29 mouse cellular contexts compared by ENCODE assay signal in genomic region chr7:45323069-45323468, GRCm38 (mm10). TPM values are rescaled to one million over a fixed set of nuclear protein-coding genes. Genes with fewer than 3 reads are reported as not detected.
DNase-seq lines count a peak whose midpoint lies in the region; ATAC-seq and TF ChIP-seq lines count a peak whose summit lies in the region.
"Had no signal": no experiment of that assay in that cellular context is flagged by ENCODE, and none has a peak within 500 bp of the region (broad histone marks: within the 10 kb centered on the region; RNA-seq: fewer than 3 reads in every experiment).

No protein-coding gene starts in this region.

- no peak overlapping the region for H3K27ac ChIP-seq in stomach, embryonic 16.5 days (ENCODE audit: low read length)
- no peak overlapping the region for H3K27ac ChIP-seq in stomach, postnatal 0 days (replicated peaks)
- H3K27ac ChIP-seq in intestine, embryonic 16.5 days (ENCODE audit: low read length), result peak overlapping the region; percentile 57
- H3K27ac ChIP-seq in small intestine, adult 2 months (ENCODE audit: insufficient read depth, low read depth, low read length), result peak overlapping the region; percentile 97
- H3K27ac ChIP-seq in forebrain, embryonic 16.5 days (ENCODE audit: low read length), result no peak overlapping the region
- H3K27ac ChIP-seq: embryonic facial prominence, embryonic 13.5 days; embryonic facial prominence, embryonic 15.5 days; forebrain, embryonic 10.5 days; forebrain, embryonic 12.5 days had no signal

- H3K27me3 ChIP-seq in stomach, embryonic 16.5 days (ENCODE audit: control insufficient read depth, insufficient read depth, low read length), result no peaks in the 10 kb centered on the region
- H3K27me3 ChIP-seq in stomach, postnatal 0 days (ENCODE audit: control insufficient read depth, insufficient read depth, low read length), result no peaks in the 10 kb centered on the region
- H3K27me3 ChIP-seq in intestine, embryonic 16.5 days (replicated peaks; ENCODE audit: control insufficient read depth, insufficient read depth, low read length), result no peaks in the 10 kb centered on the region
- no peaks in the 10 kb centered on the region for H3K27me3 ChIP-seq in small intestine, adult 2 months (ENCODE audit: control insufficient read depth, insufficient read depth, low read length)
- no peaks in the 10 kb centered on the region for H3K27me3 ChIP-seq in forebrain, embryonic 16.5 days (replicated peaks; ENCODE audit: control insufficient read depth, insufficient read depth, low read length)
- H3K27me3 ChIP-seq: embryonic facial prominence, embryonic 13.5 days; embryonic facial prominence, embryonic 15.5 days; forebrain, embryonic 12.5 days; Patski had no signal

- H3K36me3 ChIP-seq in stomach, embryonic 16.5 days (ENCODE audit: control insufficient read depth, insufficient read depth, low read length), result peaks cover 27% of the 10 kb centered on the region
- peaks cover 8% of the 10 kb centered on the region for H3K36me3 ChIP-seq in stomach, postnatal 0 days (ENCODE audit: control insufficient read depth, insufficient read depth, low read length)
- peaks cover 25% of the 10 kb centered on the region for H3K36me3 ChIP-seq in intestine, embryonic 16.5 days (ENCODE audit: control insufficient read depth, insufficient read depth, low read length)
- peaks cover 49% of the 10 kb centered on the region for H3K36me3 ChIP-seq in small intestine, adult 2 months (ENCODE audit: control insufficient read depth, insufficient read depth, low read length)
- H3K36me3 ChIP-seq in forebrain, embryonic 16.5 days (ENCODE audit: control insufficient read depth, insufficient read depth), result no peaks in the 10 kb centered on the region
- H3K36me3 ChIP-seq: forebrain, embryonic 12.5 days; G1E had no signal

- DNase-seq in stomach, postnatal 0 days (ENCODE audit: low spot score), result no peak
- no peak for DNase-seq in adipocyte (ENCODE audit: low spot score)
- DNase-seq: adrenal gland, adult 2 months; adrenal gland, postnatal 10 days; adrenal gland, postnatal 25 days; B cell, adult 2 months; cerebellum, adult 11 months; cerebellum, adult 18-20 months; cerebellum, adult 8-10 months; cerebellum, adult 9-11 months; cerebellum, postnatal 14 days; cerebellum, postnatal 36 days; embryo, embryonic 11 days; forebrain, postnatal 0 days had no signal

- no peak overlapping the region for H3K9ac ChIP-seq in stomach, embryonic 16.5 days (ENCODE audit: low read length)
- no peak overlapping the region for H3K9ac ChIP-seq in stomach, postnatal 0 days (ENCODE audit: low read length)
- no peak overlapping the region for H3K9ac ChIP-seq in intestine, embryonic 16.5 days (ENCODE audit: low read depth, low read length)
- H3K9ac ChIP-seq in forebrain, embryonic 16.5 days (replicated peaks; ENCODE audit: low read depth, low read length), result no peak overlapping the region
- H3K9ac ChIP-seq: embryonic facial prominence, embryonic 13.5 days; embryonic facial prominence, embryonic 15.5 days; forebrain, embryonic 12.5 days; forebrain, postnatal 0 days had no signal

- H3K4me1 ChIP-seq in stomach, embryonic 16.5 days (ENCODE audit: control insufficient read depth, insufficient read depth, low read length), result no peaks in the 10 kb centered on the region
- H3K4me1 ChIP-seq in stomach, postnatal 0 days (replicated peaks; ENCODE audit: control insufficient read depth, insufficient read depth), result no peaks in the 10 kb centered on the region
- H3K4me1 ChIP-seq in intestine, embryonic 16.5 days (ENCODE audit: control insufficient read depth, insufficient read depth, low read length), result no peaks in the 10 kb centered on the region
- peaks cover 14% of the 10 kb centered on the region; the same call in 1 of the 2 replicates for H3K4me1 ChIP-seq in small intestine, adult 2 months (ENCODE audit: control insufficient read depth, insufficient read depth, insufficient read length, low read length)
- no peaks in the 10 kb centered on the region for H3K4me1 ChIP-seq in forebrain, embryonic 16.5 days (replicated peaks; ENCODE audit: control insufficient read depth, insufficient read depth, low read length)
- H3K4me1 ChIP-seq: embryonic facial prominence, embryonic 13.5 days; embryonic facial prominence, embryonic 15.5 days; forebrain, embryonic 10.5 days; forebrain, embryonic 12.5 days had no signal

- ATAC-seq in stomach, embryonic 16.5 days (ENCODE audit: insufficient read depth, low FRiP score), result peak; percentile 59; the same call in 1 of the 2 replicates
- ATAC-seq in stomach, postnatal 0 days (ENCODE audit: low FRiP score, low TSS enrichment), result no peak
- ATAC-seq in intestine, embryonic 16.5 days, result peak; percentile 96
- ATAC-seq in forebrain, embryonic 16.5 days, result no peak
- ATAC-seq: activated CD4-positive, CD25-positive, alpha-beta regulatory T cell, adult 4 months; CD4-positive, CD25-positive, alpha-beta regulatory T cell, adult 4 months; forebrain, embryonic 14.5 days; forebrain, postnatal 0 days; Patski had no signal

- TF ChIP-seq POLR2A in small intestine, adult 2 months (IDR thresholded peaks at IDR 0.05; ENCODE audit: low read depth, low read length), result no peak

- H3K4me3 ChIP-seq in stomach, embryonic 16.5 days (replicated peaks; ENCODE audit: low read length), result no peak overlapping the region
- H3K4me3 ChIP-seq in stomach, postnatal 0 days (ENCODE audit: low read depth, low read length), result no peak overlapping the region
- no peak overlapping the region for H3K4me3 ChIP-seq in intestine, embryonic 16.5 days (ENCODE audit: low read length)
- H3K4me3 ChIP-seq in small intestine, adult 2 months (ENCODE audit: low read depth, low read length), result no peak overlapping the region
- no peak overlapping the region for H3K4me3 ChIP-seq in forebrain, embryonic 16.5 days (replicated peaks; ENCODE audit: low read length)
- H3K4me3 ChIP-seq: embryonic facial prominence, embryonic 13.5 days; embryonic facial prominence, embryonic 15.5 days; erythroblast, embryonic 14.5 days; forebrain, embryonic 10.5 days; forebrain, embryonic 12.5 days had no signal

- TF ChIP-seq CTCF in stomach, postnatal 0 days (IDR thresholded peaks at IDR 0.05; ENCODE audit: low read depth), result no peak
- TF ChIP-seq CTCF in small intestine, adult 2 months (IDR thresholded peaks at IDR 0.05; ENCODE audit: extremely low read depth, insufficient read length, insufficient replicate concordance, low read depth, low read length), result no peak

- H3K9me3 ChIP-seq in stomach, embryonic 16.5 days (replicated peaks; ENCODE audit: control insufficient read depth, low read length), result no peaks in the 10 kb centered on the region; the same call in 1 of the 2 replicates
- no peaks in the 10 kb centered on the region for H3K9me3 ChIP-seq in stomach, postnatal 0 days (ENCODE audit: control insufficient read depth, low read length)
- H3K9me3 ChIP-seq in intestine, embryonic 16.5 days (ENCODE audit: control insufficient read depth, low read length), result no peaks in the 10 kb centered on the region
- no peaks in the 10 kb centered on the region; the same call in 1 of the 2 replicates for H3K9me3 ChIP-seq in forebrain, embryonic 16.5 days (ENCODE audit: control insufficient read depth, low read length)
- H3K9me3 ChIP-seq: forebrain, embryonic 10.5 days; forebrain, embryonic 12.5 days had no signal

- H3K4me2 ChIP-seq in stomach, embryonic 16.5 days (ENCODE audit: low read depth, low read length), result no peak overlapping the region
- no peak overlapping the region for H3K4me2 ChIP-seq in stomach, postnatal 0 days (replicated peaks; ENCODE audit: low read depth)
- no peak overlapping the region for H3K4me2 ChIP-seq in intestine, embryonic 16.5 days (ENCODE audit: low read depth, low read length)
- H3K4me2 ChIP-seq in forebrain, embryonic 16.5 days (ENCODE audit: low read length), result no peak overlapping the region
- H3K4me2 ChIP-seq: embryonic facial prominence, embryonic 13.5 days; embryonic facial prominence, embryonic 15.5 days; forebrain, embryonic 12.5 days had no signal

- WGBS in stomach, embryonic 16.5 days, result 82% methylated on average over 5 of the region's 5 CpGs
- WGBS in stomach, postnatal 0 days, result 91% methylated on average over 5 of the region's 5 CpGs
- 52% methylated on average over 5 of the region's 5 CpGs for WGBS in intestine, embryonic 16.5 days
- WGBS in small intestine, adult 2 months, result 24% methylated on average over 5 of the region's 5 CpGs
- 88% methylated on average over 5 of the region's 5 CpGs for WGBS in forebrain, embryonic 16.5 days

- TF ChIP-seq EP300 in stomach, postnatal 0 days (optimal IDR thresholded peaks at IDR 0.05), result no peak

RNA-seq across cellular contexts. Expression of gene Trpm4, which starts 10.5 kb away (rescaled TPM):
- polyA plus RNA-seq in stomach, embryonic 16.5 days (2015; fragmentation: Nextera tagmentation; extraction: Ambion mirVana), result 30.1 and 32.2 TPM in 2 replicates
- 22.7 and 23.7 TPM in 2 replicates for polyA plus RNA-seq in stomach, postnatal 0 days (2015; fragmentation: Nextera tagmentation; extraction: Ambion mirVana)
- 33.4 and 36.3 TPM in 2 replicates for polyA plus RNA-seq in intestine, embryonic 16.5 days (2015; fragmentation: Nextera tagmentation; extraction: Ambion mirVana)
- 101 and 257 TPM in 2 replicates for polyA plus RNA-seq in small intestine, adult 2 months (2012; rRNA removed)
- 8.2 and 10.1 TPM in 2 replicates for polyA plus RNA-seq in forebrain, embryonic 16.5 days (2015; fragmentation: Nextera tagmentation; extraction: Ambion mirVana)

RNA-seq across cellular contexts. Expression of gene Hrc, which starts 12.0 kb away (rescaled TPM):
- polyA plus RNA-seq in stomach, embryonic 16.5 days (2015; fragmentation: Nextera tagmentation; extraction: Ambion mirVana), result 1.0 and 3.1 TPM in 2 replicates
- polyA plus RNA-seq in stomach, postnatal 0 days (2015; fragmentation: Nextera tagmentation; extraction: Ambion mirVana), result 0.80 and 0.85 TPM in 2 replicates
- 0.86 and 1.4 TPM in 2 replicates for polyA plus RNA-seq in intestine, embryonic 16.5 days (2015; fragmentation: Nextera tagmentation; extraction: Ambion mirVana)
- 0.14 and 0.46 TPM in 2 replicates for polyA plus RNA-seq in small intestine, adult 2 months (2012; rRNA removed)
- polyA plus RNA-seq in forebrain, embryonic 16.5 days (2015; fragmentation: Nextera tagmentation; extraction: Ambion mirVana), result 0.60 TPM in 1 of 2 replicates, not detected in the other
- polyA plus RNA-seq: activated CD4-positive, CD25-positive, alpha-beta regulatory T cell, adult 4 months; adrenal gland, adult 2 months; CD4-positive, CD25-positive, alpha-beta regulatory T cell, adult 4 months; erythroblast, embryonic 14.5 days; forebrain, postnatal 0 days; G1E had no signal

RNA-seq across cellular contexts. Expression of gene Ppfia3, which starts 43.8 kb away (rescaled TPM):
- polyA plus RNA-seq in stomach, embryonic 16.5 days (2015; fragmentation: Nextera tagmentation; extraction: Ambion mirVana), result 5.5 and 6.3 TPM in 2 replicates
- polyA plus RNA-seq in stomach, postnatal 0 days (2015; fragmentation: Nextera tagmentation; extraction: Ambion mirVana), result 6.0 and 7.1 TPM in 2 replicates
- polyA plus RNA-seq in intestine, embryonic 16.5 days (2015; fragmentation: Nextera tagmentation; extraction: Ambion mirVana), result 10.3 and 12.0 TPM in 2 replicates
- 15.4 and 63.9 TPM in 2 replicates for polyA plus RNA-seq in small intestine, adult 2 months (2012; rRNA removed)
- 16.1 and 19.7 TPM in 2 replicates for polyA plus RNA-seq in forebrain, embryonic 16.5 days (2015; fragmentation: Nextera tagmentation; extraction: Ambion mirVana)
- polyA plus RNA-seq: activated CD4-positive, CD25-positive, alpha-beta regulatory T cell, adult 4 months; CD4-positive, CD25-positive, alpha-beta regulatory T cell, adult 4 months had no signal

RNA-seq across cellular contexts. Expression of gene Slc6a21, which starts 45.8 kb away (rescaled TPM):
- not detected in 2 replicates for polyA plus RNA-seq in stomach, embryonic 16.5 days (2015; fragmentation: Nextera tagmentation; extraction: Ambion mirVana)
- polyA plus RNA-seq in stomach, postnatal 0 days (2015; fragmentation: Nextera tagmentation; extraction: Ambion mirVana), result not detected in 2 replicates
- not detected in 2 replicates for polyA plus RNA-seq in intestine, embryonic 16.5 days (2015; fragmentation: Nextera tagmentation; extraction: Ambion mirVana)
- not detected in 2 replicates for polyA plus RNA-seq in small intestine, adult 2 months (2012; rRNA removed)
- not detected in 2 replicates for polyA plus RNA-seq in forebrain, embryonic 16.5 days (2015; fragmentation: Nextera tagmentation; extraction: Ambion mirVana)
- polyA plus RNA-seq: activated CD4-positive, CD25-positive, alpha-beta regulatory T cell, adult 4 months; adrenal gland, adult 2 months; CD4-positive, CD25-positive, alpha-beta regulatory T cell, adult 4 months; embryonic facial prominence, embryonic 11.5 days; embryonic facial prominence, embryonic 13.5 days; embryonic facial prominence, embryonic 15.5 days; erythroblast, embryonic 14.5 days; forebrain, embryonic 10.5 days; forebrain, embryonic 12.5 days; forebrain, embryonic 14.5 days; forebrain, postnatal 0 days; G1E; Patski had no signal

RNA-seq across cellular contexts. Expression of gene Lin7b, which starts 47.3 kb away (rescaled TPM):
- 4.6 and 5.5 TPM in 2 replicates for polyA plus RNA-seq in stomach, embryonic 16.5 days (2015; fragmentation: Nextera tagmentation; extraction: Ambion mirVana)
- polyA plus RNA-seq in stomach, postnatal 0 days (2015; fragmentation: Nextera tagmentation; extraction: Ambion mirVana), result 5.9 and 6.1 TPM in 2 replicates
- 1.2 and 2.7 TPM in 2 replicates for polyA plus RNA-seq in intestine, embryonic 16.5 days (2015; fragmentation: Nextera tagmentation; extraction: Ambion mirVana)
- 2.9 and 4.0 TPM in 2 replicates for polyA plus RNA-seq in small intestine, adult 2 months (2012; rRNA removed)
- polyA plus RNA-seq in forebrain, embryonic 16.5 days (2015; fragmentation: Nextera tagmentation; extraction: Ambion mirVana), result 6.1 and 18.5 TPM in 2 replicates
- polyA plus RNA-seq: activated CD4-positive, CD25-positive, alpha-beta regulatory T cell, adult 4 months; CD4-positive, CD25-positive, alpha-beta regulatory T cell, adult 4 months; erythroblast, embryonic 14.5 days had no signal

Comparison
In these comparisons a context has a peak if more than half of its experiments do, and no peak if none do; other contexts are left out.
1. ATAC-seq: peak in stomach, embryonic 16.5 days (single experiment) and intestine, embryonic 16.5 days (single experiment); none in stomach, postnatal 0 days (single experiment) and forebrain, embryonic 16.5 days (single experiment).
2. H3K27ac ChIP-seq: peak in intestine, embryonic 16.5 days (single experiment) and small intestine, adult 2 months (single experiment); none in stomach, embryonic 16.5 days (single experiment), stomach, postnatal 0 days (single experiment) and forebrain, embryonic 16.5 days (single experiment).